Mouse (Mus musculus) layer of hippocampus, postnatal 14 days (tissue): Measurements from ENCODE around the gene Bsdc1. TPM values are rescaled to one million over a fixed set of nuclear protein-coding genes. Genes with fewer than 3 reads are reported as not detected.

Source experiments
- DNase-seq, 2 experiments: peaks; one replicate each; pipeline ENCODE4 v3.0.0; 2021 to 2022; ENCODE audit warnings: low spot score in 2 of 2, mixed read lengths in 1 of 2
- total RNA-seq, 2 experiments: library from RNA; stranded (reverse); gene quantifications; 2 replicates each; pipeline ENCODE4 v1.2.3; 2021

Bsdc1 gene
- total RNA-seq, 2 experiments from 2014 or later = 52.2 to 54.2 TPM

- DNase-seq = no peak
Observed at GRCm38 (mm10) chr4:129476047-129476446, 14.7 kb downstream of the Bsdc1 start.

DNA sequence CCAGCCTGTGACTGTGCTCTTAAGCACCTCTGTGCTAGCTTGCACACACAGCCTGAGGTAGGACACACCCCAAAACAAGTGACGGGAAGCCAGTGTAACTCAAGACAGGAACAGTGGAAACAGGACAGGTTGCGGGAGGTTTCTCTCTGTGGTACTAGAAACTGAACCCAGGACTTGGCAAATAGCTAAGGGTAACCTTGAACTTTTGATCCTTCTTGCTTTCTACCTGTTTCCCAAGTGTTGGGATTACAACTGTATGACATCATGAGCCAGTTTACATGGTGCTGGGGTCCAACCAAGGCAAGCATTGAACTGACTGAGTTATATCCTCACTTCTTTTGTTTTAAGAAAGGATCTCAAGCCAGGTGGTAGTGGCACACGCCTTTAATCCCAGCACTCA, 18.5 kb downstream of the Bsdc1 start:
- no peak for DNase-seq

DNA sequence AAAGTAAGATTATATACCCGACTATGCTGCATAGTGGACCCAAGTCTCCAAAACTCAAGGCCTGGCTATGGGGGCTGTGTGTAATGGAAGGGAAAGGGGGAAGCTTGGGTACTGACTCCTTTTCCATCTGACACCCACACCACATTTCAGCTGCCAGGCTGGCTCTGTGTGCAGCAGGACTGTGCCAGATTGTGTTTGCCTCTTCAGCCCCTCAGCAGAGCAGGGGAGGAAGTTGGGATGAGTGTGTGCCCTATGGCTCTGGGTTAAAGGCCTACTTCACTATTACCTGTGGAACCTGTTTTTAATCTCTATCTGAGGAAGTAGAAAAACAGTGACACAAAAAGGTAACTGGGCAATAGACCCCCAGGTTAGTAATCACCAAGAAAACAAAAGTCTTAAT, 19.7 kb downstream of the Bsdc1 start:
- no peak for DNase-seq

GRCm38 (mm10) chr4:129490972-129491880, 29.8 kb downstream of the Bsdc1 start, which contains the start of the genes Tssk3 and Fam229a:
Gene Tssk3, minus strand, starts transcription at chr4:129491022.
Gene Fam229a, plus strand, starts transcription at chr4:129491190.
- no peak for DNase-seq

GRCm38 (mm10) chr4:129494681-129495080, 33.3 kb downstream of the Bsdc1 start:
- no peak for DNase-seq

GRCm38 (mm10) chr4:129495672-129496562, 34.5 kb downstream of the Bsdc1 start:
- peak; percentile 71 to 89 for DNase-seq

GRCm38 (mm10) chr4:129496631-129497030, 35.2 kb downstream of the Bsdc1 start:
- no peak for DNase-seq

- no peak for DNase-seq
Observed at GRCm38 (mm10) chr4:129498941-129499340, 37.6 kb downstream of the Bsdc1 start.

DNA sequence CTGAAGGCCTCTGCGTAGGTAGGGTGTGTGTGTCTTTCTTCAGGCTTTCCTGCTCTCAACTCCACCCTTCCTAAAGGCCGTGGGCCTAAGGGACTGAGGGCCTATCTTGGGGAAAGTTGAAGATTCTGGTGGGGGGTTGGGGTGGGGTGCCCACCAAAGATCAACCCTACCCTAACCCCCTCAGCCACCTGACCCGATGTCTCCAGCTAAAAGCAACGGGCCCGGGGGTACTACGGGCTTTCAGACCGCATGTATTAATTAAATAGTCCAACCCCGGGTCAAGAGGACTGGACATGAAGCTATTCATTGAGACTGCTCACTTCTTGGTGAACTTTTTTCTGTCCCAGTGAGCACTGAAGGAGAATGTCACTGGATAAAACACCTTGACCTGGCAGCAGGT, 38.6 kb downstream of the Bsdc1 start:
- no peak for DNase-seq

GRCm38 (mm10) chr4:129500607-129501566, 39.5 kb downstream of the Bsdc1 start:
- peak; percentile 73 to 75 for DNase-seq

GRCm38 (mm10) chr4:129502327-129502888, 41.0 kb downstream of the Bsdc1 start:
- no peak for DNase-seq

DNA sequence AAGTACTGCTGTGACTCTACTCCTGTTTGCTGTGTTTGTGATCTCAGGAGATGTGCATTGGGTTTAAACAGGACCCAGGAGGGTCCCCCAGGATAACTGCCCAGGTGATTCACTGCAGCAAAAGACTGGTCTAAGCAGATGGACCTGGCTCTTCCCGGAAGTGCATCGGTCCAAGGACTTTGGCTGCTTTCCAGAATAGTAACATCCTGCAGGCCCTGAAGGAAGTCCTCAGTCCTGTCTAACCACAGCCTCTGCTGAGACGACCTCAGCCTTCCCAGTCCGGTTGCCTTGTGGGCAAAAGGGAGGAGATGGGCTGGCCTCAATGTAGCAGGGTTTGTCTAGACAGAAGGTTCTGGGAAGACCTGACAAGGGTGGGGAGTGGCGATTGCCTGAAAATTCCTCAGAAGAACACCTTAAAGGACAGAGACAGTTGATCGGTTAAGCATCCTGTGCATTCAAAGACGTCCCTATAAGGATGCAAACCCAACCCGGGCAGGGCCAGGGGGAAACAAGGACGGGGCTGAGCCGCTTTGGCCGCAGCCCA, 41.6 kb downstream of the Bsdc1 start:
- no peak for DNase-seq

- no peak for DNase-seq
Observed at GRCm38 (mm10) chr4:129505511-129505910, 44.1 kb downstream of the Bsdc1 start.

- no peak for DNase-seq
Observed at GRCm38 (mm10) chr4:129507434-129508236, 46.3 kb downstream of the Bsdc1 start.

GRCm38 (mm10) chr4:129508237-129508515, 46.8 kb downstream of the Bsdc1 start:
- DNase-seq = no peak

DNA sequence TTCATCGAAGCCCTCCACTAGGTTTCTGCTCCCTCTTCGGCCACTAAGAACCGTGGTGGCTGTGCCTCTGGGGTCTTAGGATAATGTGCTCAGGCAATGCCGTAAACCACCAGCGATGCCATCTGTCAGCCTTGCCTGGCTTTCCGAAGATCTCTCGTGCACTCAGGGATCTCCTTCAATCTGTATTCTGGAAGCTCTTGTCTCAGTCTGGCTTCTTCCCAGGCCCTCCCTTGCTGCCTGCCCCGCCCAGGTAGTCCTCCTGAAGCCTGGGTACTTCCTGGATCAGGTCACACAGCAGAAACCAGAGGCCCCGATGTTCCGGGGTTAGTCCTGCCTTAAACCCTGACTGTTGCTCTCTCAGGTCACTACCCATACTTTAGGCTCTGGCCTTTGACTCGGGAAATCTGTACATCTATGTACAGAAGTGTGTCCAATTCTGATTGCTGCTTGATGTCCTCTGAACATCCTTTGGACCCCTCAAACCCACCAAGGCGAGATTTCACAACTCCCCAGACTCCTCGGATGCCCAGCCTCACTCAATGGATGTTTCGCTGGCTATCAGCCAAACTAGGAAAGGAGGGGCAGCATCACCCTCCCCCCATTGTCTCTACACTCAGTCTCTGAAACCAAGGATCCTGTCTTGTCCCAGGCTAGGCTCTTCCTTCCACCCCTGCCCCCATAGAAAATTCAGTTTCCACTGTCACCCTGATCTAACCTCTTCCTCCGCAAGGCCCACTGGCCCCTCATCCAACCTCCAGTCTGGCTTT, 47.6 kb downstream of the Bsdc1 start:
- no peak for DNase-seq

DNA sequence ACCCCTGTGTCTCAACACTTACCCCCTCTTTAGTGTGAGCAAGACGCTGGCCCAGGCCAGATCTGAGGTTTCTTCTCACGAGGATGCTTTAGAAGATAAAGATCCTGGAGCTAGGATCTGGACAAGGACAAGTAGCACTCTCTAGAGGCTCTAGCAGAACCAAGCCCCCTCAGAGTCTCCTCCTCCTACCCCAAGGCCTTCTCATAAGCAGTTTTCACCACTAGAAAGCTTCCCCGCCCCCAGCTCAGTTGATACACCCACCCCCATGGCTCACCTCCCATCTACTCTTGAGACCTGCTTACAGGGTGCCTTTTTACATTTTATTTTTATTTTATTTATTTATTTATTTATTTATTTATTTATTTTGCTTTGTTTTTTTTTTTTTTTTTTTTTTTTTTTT, 48.3 kb downstream of the Bsdc1 start:
- DNase-seq = no peak

GRCm38 (mm10) chr4:129510723-129511412, 49.5 kb downstream of the Bsdc1 start:
- no peak for DNase-seq
